Mouse (Mus musculus) CH12.LX (cell line): ENCODE results near the gene Cdh22. TPM values are rescaled to one million over a fixed set of nuclear protein-coding genes. Genes with fewer than 3 reads are reported as not detected.
A peak's percentile ranks its signal among the peaks of the same experiment; 100 is the strongest.

Experiments used
- DNase-seq: peaks from one replicate; pipeline ENCODE4 v3.0.0-alpha.2; 2013; ENCODE audit errors: extremely low read depth
- H3K27ac ChIP-seq: 2 replicates; pipeline ENCODE4 v1.5.1; 2012; ENCODE audit warnings: low read depth, mild to moderate bottlenecking, control low read depth, moderate library complexity; ENCODE audit not compliant: insufficient read depth
- H3K27me3 ChIP-seq: replicated peaks from 2 replicates; pipeline ENCODE3; 2012; ENCODE audit warnings: inconsistent platforms
- H3K36me3 ChIP-seq, 2 experiments: replicated peaks in 1 of 2; 2 replicates each; pipeline versions ENCODE3 to v1.6.1; 2012; ENCODE audit warnings: inconsistent platforms in 1 of 2, low read length in 1 of 2, mild to moderate bottlenecking in 1 of 2, mixed read lengths in 1 of 2, moderate library complexity in 1 of 2; ENCODE audit not compliant: control insufficient read depth in 1 of 2, insufficient read depth in 1 of 2
- H3K4me1 ChIP-seq, 2 experiments: 2 replicates each; pipeline ENCODE4 v1.6.1; 2012; ENCODE audit warnings: inconsistent platforms in 1 of 2, moderate library complexity in 1 of 2; ENCODE audit not compliant: insufficient read depth in 2 of 2, control insufficient read depth in 1 of 2
- H3K4me2 ChIP-seq: 2 replicates; pipeline ENCODE4 v1.6.1; 2012; ENCODE audit warnings: low read depth, mild to moderate bottlenecking, control low read depth; ENCODE audit not compliant: poor library complexity, insufficient read depth, severe bottlenecking
- H3K4me3 ChIP-seq, 3 experiments: fragments of 150-350 bp in 1 of 3; sonication (generic) in 1 of 3; replicated peaks in 1 of 3; 2 replicates each; pipeline versions ENCODE3 to v1.5.1; 2011 to 2012; ENCODE audit warnings: low read depth in 2 of 3, low read length in 2 of 3, mild to moderate bottlenecking in 2 of 3, moderate library complexity in 2 of 3, control low read depth in 1 of 3, improper control_type of control experiment in 1 of 3, inconsistent platforms in 1 of 3, mixed read lengths in 1 of 3; ENCODE audit not compliant: poor library complexity in 1 of 3
- H3K79me2 ChIP-seq: replicated peaks from 2 replicates; pipeline ENCODE4 v1.6.1; 2012; ENCODE audit warnings: mild to moderate bottlenecking, moderate library complexity; ENCODE audit not compliant: control insufficient read depth, poor library complexity, insufficient read depth, severe bottlenecking; ENCODE audit errors: extremely low read depth
- H3K9ac ChIP-seq: 2 replicates; pipeline ENCODE4 v1.6.1; 2012; ENCODE audit warnings: low read depth, mild to moderate bottlenecking, control low read depth, moderate library complexity; ENCODE audit not compliant: insufficient read depth
- H3K9me3 ChIP-seq: replicated peaks from 2 replicates; pipeline ENCODE3; 2012; ENCODE audit warnings: low read length, inconsistent platforms, mixed read lengths
- CHD1 ChIP-seq: IDR thresholded peaks from 2 replicates; pipeline ENCODE4 v1.6.1; 2012; ENCODE audit warnings: low read depth, low read length, improper control_type of control experiment, inconsistent platforms
- CHD2 ChIP-seq: IDR thresholded peaks from 2 replicates; pipeline ENCODE4 v1.6.1; 2011; ENCODE audit warnings: low read length, improper control_type of control experiment
- ELF1 ChIP-seq: IDR thresholded peaks from 2 replicates; pipeline ENCODE4 v1.6.1; 2014; ENCODE audit warnings: low read depth, mild to moderate bottlenecking, inconsistent platforms, low read length, improper control_type of control experiment
- MEF2A ChIP-seq: IDR thresholded peaks from 2 replicates; pipeline ENCODE4 v1.6.1; 2014; ENCODE audit warnings: low read depth, mild to moderate bottlenecking, inconsistent platforms, low read length, improper control_type of control experiment, borderline replicate concordance
- NELFE ChIP-seq: IDR thresholded peaks from 2 replicates; pipeline ENCODE4 v1.6.1; 2011; ENCODE audit warnings: low read depth, low read length, improper control_type of control experiment
- NRF1 ChIP-seq: IDR thresholded peaks from 2 replicates; pipeline ENCODE4 v1.6.1; 2014; ENCODE audit warnings: low read depth, mild to moderate bottlenecking, inconsistent platforms, low read length, improper control_type of control experiment, moderate library complexity
- PAX5 ChIP-seq: IDR thresholded peaks from 2 replicates; pipeline ENCODE4 v1.6.1; 2012; ENCODE audit warnings: low read length, inconsistent platforms, mixed read lengths
- POLR2AphosphoS2 ChIP-seq: IDR thresholded peaks from 2 replicates; pipeline ENCODE4 v1.6.1; 2011; ENCODE audit warnings: low read depth, low read length, improper control_type of control experiment
- RAD21 ChIP-seq: IDR thresholded peaks from 2 replicates; pipeline ENCODE4 v1.6.1; 2011; ENCODE audit warnings: low read depth, mild to moderate bottlenecking, low read length, improper control_type of control experiment, moderate library complexity
- RCOR1 ChIP-seq: conservative IDR thresholded peaks from 2 replicates; pipeline ENCODE4 v1.6.1; 2012; ENCODE audit warnings: low read depth, mild to moderate bottlenecking, inconsistent platforms, low read length, improper control_type of control experiment
- SIN3A ChIP-seq: IDR thresholded peaks from 2 replicates; pipeline ENCODE4 v1.6.1; 2012; ENCODE audit warnings: low read length, improper control_type of control experiment, inconsistent platforms
- TCF12 ChIP-seq: IDR thresholded peaks from 2 replicates; pipeline ENCODE4 v1.6.1; 2014; ENCODE audit warnings: low read depth, mild to moderate bottlenecking, inconsistent platforms, low read length, improper control_type of control experiment
- UBTF ChIP-seq: IDR thresholded peaks from 2 replicates; pipeline ENCODE4 v1.6.1; 2012; ENCODE audit warnings: low read depth, mild to moderate bottlenecking, inconsistent platforms, low read length, improper control_type of control experiment, moderate library complexity
- USF1 ChIP-seq: IDR thresholded peaks from 2 replicates; pipeline ENCODE4 v1.6.1; 2014; ENCODE audit warnings: low read depth, mild to moderate bottlenecking, inconsistent platforms, low read length, improper control_type of control experiment
- USF2 ChIP-seq: conservative IDR thresholded peaks from 2 replicates; pipeline ENCODE4 v1.6.1; 2011; ENCODE audit warnings: low read depth, low read length, improper control_type of control experiment
- ZC3H11A ChIP-seq: IDR thresholded peaks from 2 replicates; pipeline ENCODE4 v1.6.1; 2012; ENCODE audit warnings: low read depth, mild to moderate bottlenecking, inconsistent platforms, low read length, improper control_type of control experiment
- ZKSCAN1 ChIP-seq: IDR thresholded peaks from 2 replicates; pipeline ENCODE4 v1.6.1; 2012; ENCODE audit warnings: low read depth, inconsistent platforms, low read length, improper control_type of control experiment, borderline replicate concordance
- ZNF384 ChIP-seq: IDR thresholded peaks from 2 replicates; pipeline ENCODE4 v1.6.1; 2012; ENCODE audit warnings: low read depth, low read length, improper control_type of control experiment, inconsistent platforms
- dilution Hi-C: fragments of 300-500 bp; cut with MboI; formaldehyde crosslinking; loops from 2 replicates; pipeline ENCODE4 v1.14.3; 2020; ENCODE audit warnings: low sequenced_read_pairs; ENCODE audit not compliant: extremely low pct_unique_long_range_greater_than_20kb, extremely low pct_ligation_motif_present
- in situ Hi-C: fragments of 300-500 bp; cut with MboI; formaldehyde crosslinking; loops from 3 replicates; pipeline ENCODE4 v1.14.3; 2019; ENCODE audit warnings: low sequenced_read_pairs, low pct_ligation_motif_present, low pct_unique_long_range_greater_than_20kb, mixed read lengths
- polyA plus RNA-seq: library from polyadenylated mRNA; unstranded; fragments of >175 nt; gene quantifications from 2 replicates; pipeline ENCODE4 v1.2.1, GENCODE M21; 2012; ENCODE audit warnings: low read depth; ENCODE audit not compliant: insufficient read length
- total RNA-seq, 2 experiments: library from RNA; depleted of rRNA; stranded (reverse); fragments of 300-350 nt in 1 of 2; fragments of >200 nt in 1 of 2; gene quantifications; 2 replicates each; pipeline ENCODE4 v1.2.3; 2012 to 2014

The Cdh22 gene
- total and polyA plus RNA-seq, 3 experiments = 0.08 TPM; not detected in 2

DNA sequence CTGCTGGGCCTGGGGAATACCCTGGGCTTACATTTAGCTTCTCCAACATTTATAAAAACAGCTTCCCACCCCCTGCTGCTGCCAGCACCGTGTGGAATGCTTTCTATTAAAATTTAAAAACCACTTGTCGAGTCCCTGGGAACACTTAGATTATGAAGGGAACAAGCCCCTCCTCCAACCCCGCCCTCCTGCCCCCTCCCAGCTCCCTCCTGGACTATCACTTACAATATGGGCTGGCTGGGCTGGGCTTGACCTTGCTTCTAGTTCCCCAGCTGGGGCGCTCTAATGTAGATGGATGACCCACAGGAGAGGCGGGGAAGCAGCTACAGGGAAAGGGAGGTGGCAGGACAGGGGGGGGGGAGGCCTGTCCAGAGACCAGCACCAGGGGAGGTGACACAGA is 72.4 kb downstream of the Cdh22 start:
- in situ Hi-C loops = no loop called here
- TF ChIP-seq CHD1 (no peak), PAX5 (no peak), RAD21 (no peak), CHD2 (no peak), NELFE (no peak), ZNF384 (no peak)
- Histone ChIP-seq H3K27ac (no peak overlapping the region), H3K9ac (no peak overlapping the region), H3K36me3 (no peaks in the 10 kb centered on the region), H3K4me2 (no peak overlapping the region), H3K79me2 (no peaks in the 10 kb centered on the region), H3K4me3 (no peak overlapping the region), H3K4me1 (no peaks in the 10 kb centered on the region), H3K9me3 (no peaks in the 10 kb centered on the region), H3K27me3 (peaks cover 83% of the 10 kb centered on the region)
- DNase-seq = no peak
- dilution Hi-C loops = no loop called here

DNA sequence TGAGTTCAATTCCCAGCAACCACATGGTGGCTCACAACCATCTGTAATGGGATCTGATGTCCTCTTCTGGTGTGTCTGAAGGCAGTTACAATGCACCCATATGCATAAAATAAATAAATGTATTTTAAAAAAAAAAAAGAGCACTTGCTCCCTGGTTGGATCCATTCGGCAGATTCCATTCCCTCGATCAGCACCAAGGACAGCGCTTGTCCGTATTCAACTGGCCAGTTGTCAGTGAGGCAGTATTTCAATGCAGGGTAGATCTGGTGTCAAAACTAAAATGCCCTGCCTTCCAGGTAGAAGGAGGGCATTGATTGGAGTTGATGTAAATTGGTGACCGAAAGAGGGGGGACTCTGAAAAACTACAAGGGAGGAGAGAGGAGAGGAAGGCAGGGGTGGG is 74.2 kb downstream of the Cdh22 start:
- in situ Hi-C loops = no loop called here
- Histone ChIP-seq H3K27me3 (peaks cover 83% of the 10 kb centered on the region), H3K36me3 (no peaks in the 10 kb centered on the region), H3K9ac (no peak overlapping the region), H3K79me2 (no peaks in the 10 kb centered on the region), H3K4me2 (no peak overlapping the region), H3K4me1 (no peaks in the 10 kb centered on the region), H3K4me3 (no peak overlapping the region), H3K27ac (no peak overlapping the region), H3K9me3 (no peaks in the 10 kb centered on the region)
- TF ChIP-seq SIN3A = no peak
- TF ChIP-seq NELFE = no peak
- TF ChIP-seq UBTF = no peak
- no peak for TF ChIP-seq RCOR1
- no peak for TF ChIP-seq TCF12
- TF ChIP-seq MEF2A = no peak
- DNase-seq = peak; percentile 9
- dilution Hi-C loops = no loop called here

DNA sequence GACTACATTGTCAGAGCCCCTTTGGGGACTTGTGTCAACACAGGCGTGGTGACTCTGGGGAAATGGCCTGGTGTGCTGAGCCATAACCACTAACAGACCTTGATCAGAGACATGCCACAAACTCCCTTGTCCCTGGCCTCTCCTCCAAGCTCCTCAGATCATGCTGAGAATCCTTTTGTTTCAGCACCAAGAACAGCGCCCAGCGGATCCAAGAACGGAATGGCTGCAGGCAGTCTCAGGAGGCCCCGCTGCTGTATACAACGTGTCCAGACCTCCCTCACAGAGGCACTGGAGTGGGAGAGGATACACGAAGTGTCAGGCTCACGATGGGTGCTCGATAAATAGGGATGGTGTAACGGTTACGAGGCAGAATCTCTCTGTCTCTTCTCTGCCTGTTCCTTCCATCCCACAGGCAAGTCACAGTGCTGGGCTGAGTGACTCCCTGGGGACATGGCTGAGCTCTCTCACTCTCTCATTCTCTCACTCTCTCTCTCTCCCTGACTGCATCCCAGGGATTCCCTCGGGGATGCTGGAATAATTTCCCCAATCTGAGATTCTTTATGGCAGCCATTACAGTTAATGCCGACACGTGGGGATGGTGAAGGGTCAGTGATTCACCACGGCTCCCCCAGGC is 75.5 kb downstream of the Cdh22 start:
- TF ChIP-seq USF2 = no peak
- no peak for TF ChIP-seq POLR2AphosphoS2
- no peak for TF ChIP-seq USF1
- TF ChIP-seq RCOR1 = no peak
- no peak for TF ChIP-seq ZC3H11A
- TF ChIP-seq NRF1 = no peak
- no peak for TF ChIP-seq MEF2A
- no peak for TF ChIP-seq PAX5
- TF ChIP-seq ELF1 = no peak
- TF ChIP-seq ZKSCAN1 = no peak
- no peaks in the 10 kb centered on the region for H3K4me1 ChIP-seq
- no peak overlapping the region for H3K27ac ChIP-seq
- no peak overlapping the region for H3K9ac ChIP-seq
- no peak overlapping the region for H3K4me3 ChIP-seq
- dilution Hi-C loops (no loop called here), in situ Hi-C loops (no loop called here)
- no peaks in the 10 kb centered on the region for H3K36me3 ChIP-seq
- peaks cover 79% of the 10 kb centered on the region for H3K27me3 ChIP-seq
- H3K9me3 ChIP-seq = no peaks in the 10 kb centered on the region
- DNase-seq = no peak
- no peaks in the 10 kb centered on the region for H3K79me2 ChIP-seq
- no peak overlapping the region for H3K4me2 ChIP-seq
